Mouse (Mus musculus) kidney, postnatal 4 days (tissue): ENCODE data around the gene Eml4.
A peak's percentile ranks its signal among the peaks of the same experiment; 100 is the strongest.

Source experiments
- DNase-seq, 2 experiments: peaks; one replicate each; pipeline ENCODE4 v3.0.0; 2021; ENCODE audit warnings: mixed read lengths in 2 of 2

Eml4 gene

GRCm38 (mm10) chr17:83382752-83383151, 32.0 kb downstream of the Eml4 start:
- DNase-seq = no peak

GRCm38 (mm10) chr17:83384981-83385380, 34.2 kb downstream of the Eml4 start:
- no peak for DNase-seq

- DNase-seq = peak in 1 of 2 experiments; percentile 11
These were observed 36.4 kb downstream of the Eml4 start for GRCm38 (mm10) chr17:83387161-83387560.

- no peak for DNase-seq
These were observed 43.3 kb downstream of the Eml4 start for GRCm38 (mm10) chr17:83394013-83394412.

- peak in 1 of 2 experiments; percentile 21 for DNase-seq
These were observed 46.9 kb downstream of the Eml4 start for GRCm38 (mm10) chr17:83397571-83398100.

GRCm38 (mm10) chr17:83398756-83399155, 48.0 kb downstream of the Eml4 start:
- no peak for DNase-seq

GRCm38 (mm10) chr17:83430607-83431006, 79.9 kb downstream of the Eml4 start:
- no peak for DNase-seq

- DNase-seq = no peak
These were observed 92.7 kb downstream of the Eml4 start for GRCm38 (mm10) chr17:83443406-83443805.

- DNase-seq = no peak
These were observed 98.9 kb downstream of the Eml4 start for GRCm38 (mm10) chr17:83449583-83449982.

- no peak for DNase-seq
These were observed 100.6 kb downstream of the Eml4 start for GRCm38 (mm10) chr17:83451367-83451766.

GRCm38 (mm10) chr17:83451796-83452195, 101.1 kb downstream of the Eml4 start:
- DNase-seq = no peak

- DNase-seq = no peak
These were observed 101.7 kb downstream of the Eml4 start for GRCm38 (mm10) chr17:83452451-83452850.

GRCm38 (mm10) chr17:83453587-83453986, 102.9 kb downstream of the Eml4 start:
- no peak for DNase-seq

GRCm38 (mm10) chr17:83457271-83457670, 106.5 kb downstream of the Eml4 start:
- DNase-seq = no peak

GRCm38 (mm10) chr17:83465969-83466368, 115.2 kb downstream of the Eml4 start:
- no peak for DNase-seq

GRCm38 (mm10) chr17:83466697-83467251, 116.0 kb downstream of the Eml4 start:
- DNase-seq = no peak

- no peak for DNase-seq
These were observed 118.9 kb downstream of the Eml4 start for GRCm38 (mm10) chr17:83469586-83469985.

- DNase-seq = no peak
These were observed 126.4 kb downstream of the Eml4 start for GRCm38 (mm10) chr17:83477089-83477488.

- no peak for DNase-seq
These were observed 130.8 kb downstream of the Eml4 start for GRCm38 (mm10) chr17:83481551-83481950.

- no peak for DNase-seq
These were observed 132.2 kb downstream of the Eml4 start for GRCm38 (mm10) chr17:83482817-83483536.

GRCm38 (mm10) chr17:83483784-83484183, 133.1 kb downstream of the Eml4 start:
- no peak for DNase-seq

GRCm38 (mm10) chr17:83487762-83488161, 137.0 kb downstream of the Eml4 start:
- no peak for DNase-seq

- DNase-seq = no peak
These were observed 148.2 kb downstream of the Eml4 start for GRCm38 (mm10) chr17:83498889-83499288.

GRCm38 (mm10) chr17:83499692-83500091, 149.0 kb downstream of the Eml4 start:
- DNase-seq = no peak
